Mouse (Mus musculus) lung, embryonic 16.5 days (tissue): ENCODE measurements around the gene Nfatc4. TPM values are rescaled to one million over a fixed set of nuclear protein-coding genes. Genes with fewer than 3 reads are reported as not detected.

Source experiments
- ATAC-seq: fragments of 200-750 bp; cut with Nextera tagmentation; 2 replicates; pipeline ENCODE4 v1.8.0; 2017; ENCODE audit warnings: low read depth, mild to moderate bottlenecking, moderate library complexity
- H3K27ac ChIP-seq: fragments of 300-500 bp; sonication (generic); 2 replicates; pipeline ENCODE4 v1.5.1; 2014; ENCODE audit warnings: mild to moderate bottlenecking, control low read depth, low read length
- H3K27me3 ChIP-seq: fragments of 300-500 bp; sonication (generic); 2 replicates; pipeline ENCODE4 v1.6.1; 2014; ENCODE audit warnings: low read depth, low read length, mixed read lengths; ENCODE audit not compliant: control insufficient read depth, insufficient read depth
- H3K36me3 ChIP-seq: fragments of 300-500 bp; sonication (generic); 2 replicates; pipeline ENCODE4 v1.6.1; 2014; ENCODE audit warnings: low read length; ENCODE audit not compliant: control insufficient read depth, insufficient read depth
- H3K4me1 ChIP-seq: fragments of 300-500 bp; sonication (generic); replicated peaks from 2 replicates; pipeline ENCODE4 v1.6.1; 2014; ENCODE audit warnings: low read length, mixed read lengths; ENCODE audit not compliant: control insufficient read depth, insufficient read depth
- H3K4me2 ChIP-seq: fragments of 300-500 bp; sonication (generic); 2 replicates; pipeline ENCODE4 v1.6.1; 2014; ENCODE audit warnings: low read depth, low read length, control low read depth
- H3K4me3 ChIP-seq: fragments of 300-500 bp; sonication (generic); 2 replicates; pipeline ENCODE4 v1.5.1; 2014; ENCODE audit warnings: mild to moderate bottlenecking, low read length, control low read depth
- H3K9ac ChIP-seq: fragments of 300-500 bp; sonication (generic); 2 replicates; pipeline ENCODE4 v1.6.1; 2014; ENCODE audit warnings: low read length, control low read depth
- H3K9me3 ChIP-seq: fragments of 300-500 bp; sonication (generic); 2 replicates; pipeline ENCODE4 v1.6.1; 2016; ENCODE audit warnings: low read length; ENCODE audit not compliant: control insufficient read depth
- WGBS: fragments of 180-500 bp; shearing (Covaris S2); extraction: QIAGEN DNeasy Blood & Tissue Kit; methylation state at CpG from one replicate; pipeline ENCODE4 v1.1.7; 2014; 5-methylcytosine and 5-hydroxymethylcytosine counted together
- polyA plus RNA-seq: library from polyadenylated mRNA; unstranded; fragments of >200 nt; fragmentation: Nextera tagmentation; extraction: Ambion mirVana; gene quantifications from 2 replicates; pipeline ENCODE4 v1.2.1, GENCODE M21; 2015

Gene Nfatc4
- polyA plus RNA-seq, 1 experiment from 2014 or later: 48.5 TPM

GRCm38 (mm10) chr14:55783171-55783957, 39.6 kb upstream of the Nfatc4 start:
- Histone ChIP-seq H3K36me3 (no peaks in the 10 kb centered on the region), H3K4me2 (peak overlapping the region; percentile 76), H3K27me3 (peaks cover 12% of the 10 kb centered on the region), H3K9me3 (no peaks in the 10 kb centered on the region), H3K4me1 (peaks cover 21% of the 10 kb centered on the region), H3K9ac (peak overlapping the region; percentile 72), H3K4me3 (peak overlapping the region; percentile 56), H3K27ac (peak overlapping the region; percentile 83)
- peak; percentile 77 for ATAC-seq
- 2% methylated on average over 31 of the region's 31 CpGs for WGBS

GRCm38 (mm10) chr14:55783958-55784235, 39.0 kb upstream of the Nfatc4 start, which contains the start of gene Adcy4:
TSS of gene Adcy4 (minus strand) at chr14:55784095.
- 6% methylated on average over 13 of the region's 13 CpGs for WGBS
- H3K27me3 ChIP-seq: peaks cover 13% of the 10 kb centered on the region
- H3K27ac ChIP-seq: peak within 1 kb of the TSS; percentile 83
- peak within 1 kb of the TSS; percentile 72 for H3K9ac ChIP-seq
- no peaks in the 10 kb centered on the region for H3K36me3 ChIP-seq
- peak within 1 kb of the TSS; percentile 76 for H3K4me2 ChIP-seq
- H3K4me3 ChIP-seq: peak within 1 kb of the TSS; percentile 56
- no peaks in the 10 kb centered on the region for H3K9me3 ChIP-seq
- H3K4me1 ChIP-seq: peaks cover 23% of the 10 kb centered on the region
- 0 out of 2 replicates have a peak, but pooled peaks have one; percentile 24 for ATAC-seq

- H3K27ac ChIP-seq: no peak overlapping the region
- H3K36me3 ChIP-seq: no peaks in the 10 kb centered on the region
- ATAC-seq: no peak
- no peak overlapping the region for H3K4me3 ChIP-seq
- H3K9ac ChIP-seq: no peak overlapping the region
- no peak overlapping the region for H3K4me2 ChIP-seq
- H3K9me3 ChIP-seq: no peaks in the 10 kb centered on the region
- peaks cover 23% of the 10 kb centered on the region for H3K4me1 ChIP-seq
- WGBS: 28% methylated on average over 6 of the region's 6 CpGs
- H3K27me3 ChIP-seq: peaks cover 13% of the 10 kb centered on the region
These were observed 37.7 kb upstream of the Nfatc4 start for GRCm38 (mm10) chr14:55785195-55785594.

GRCm38 (mm10) chr14:55787731-55788130, 35.2 kb upstream of the Nfatc4 start:
- Histone ChIP-seq H3K27me3 (peaks cover 10% of the 10 kb centered on the region), H3K27ac (no peak overlapping the region), H3K4me2 (peak overlapping the region; percentile 82), H3K4me3 (peak overlapping the region; percentile 57), H3K9me3 (no peaks in the 10 kb centered on the region), H3K36me3 (no peaks in the 10 kb centered on the region), H3K4me1 (peaks cover 9% of the 10 kb centered on the region), H3K9ac (peak overlapping the region; percentile 65; the same call in 1 of the 2 replicates)
- no peak for ATAC-seq
- 35% methylated on average over 11 of the region's 11 CpGs for WGBS

GRCm38 (mm10) chr14:55788256-55789050, 34.5 kb upstream of the Nfatc4 start, which contains the start of gene Ripk3:
TSS of gene Ripk3 (minus strand) at chr14:55788865.
- Histone ChIP-seq H3K4me3 (peak within 1 kb of the TSS; percentile 57), H3K36me3 (no peaks in the 10 kb centered on the region), H3K27ac (no peak within 1 kb of the TSS), H3K9me3 (no peaks in the 10 kb centered on the region), H3K4me2 (peak within 1 kb of the TSS; percentile 82), H3K4me1 (peaks cover 8% of the 10 kb centered on the region), H3K9ac (peak within 1 kb of the TSS; percentile 65), H3K27me3 (peaks cover 10% of the 10 kb centered on the region)
- whole genome bisulfite sequencing: 3% methylated on average over 40 of the region's 40 CpGs
- peak; percentile 37 for ATAC-seq

GRCm38 (mm10) chr14:55793461-55793860, 29.5 kb upstream of the Nfatc4 start:
- Histone ChIP-seq H3K9me3 (no peaks in the 10 kb centered on the region), H3K4me3 (no peak overlapping the region), H3K36me3 (no peaks in the 10 kb centered on the region), H3K27ac (no peak overlapping the region), H3K27me3 (no peaks in the 10 kb centered on the region; the same call in 1 of the 2 replicates), H3K9ac (no peak overlapping the region), H3K4me2 (no peak overlapping the region), H3K4me1 (peaks cover 10% of the 10 kb centered on the region)
- no peak for ATAC-seq
- WGBS: 27% methylated on average over 2 of the region's 2 CpGs

GRCm38 (mm10) chr14:55793946-55794345, 29.0 kb upstream of the Nfatc4 start:
- Histone ChIP-seq H3K4me3 (no peak overlapping the region), H3K4me2 (no peak overlapping the region), H3K9ac (no peak overlapping the region), H3K27me3 (no peaks in the 10 kb centered on the region), H3K36me3 (no peaks in the 10 kb centered on the region), H3K4me1 (peaks cover 9% of the 10 kb centered on the region; the same call in 1 of the 2 replicates), H3K9me3 (no peaks in the 10 kb centered on the region), H3K27ac (no peak overlapping the region)
- ATAC-seq: peak; percentile 65
- WGBS: 60% methylated on average over 2 of the region's 2 CpGs

- Histone ChIP-seq H3K4me3 (no peak overlapping the region), H3K4me1 (peaks cover 9% of the 10 kb centered on the region; the same call in 1 of the 2 replicates), H3K4me2 (no peak overlapping the region), H3K36me3 (no peaks in the 10 kb centered on the region), H3K9ac (peak overlapping the region; percentile 28; the same call in 1 of the 2 replicates), H3K27ac (peak overlapping the region; percentile 66), H3K9me3 (no peaks in the 10 kb centered on the region), H3K27me3 (no peaks in the 10 kb centered on the region)
- WGBS: 58% methylated on average over 15 of the region's 15 CpGs
- ATAC-seq: peak; percentile 66; the same call in 1 of the 2 replicates
These were observed 27.4 kb upstream of the Nfatc4 start for GRCm38 (mm10) chr14:55795380-55796163.
